Mouse (Mus musculus): ENCODE measurements around the gene Cox20. TPM values are rescaled to one million over a fixed set of nuclear protein-coding genes. Genes with fewer than 3 reads are reported as not detected.

Gene Cox20
- polyA plus RNA-seq, 1 experiment from 2014 or later = 124 TPM

GRCm38 (mm10) chr1:178326950-178327349, 8.0 kb downstream of the Cox20 start:
- H3K4me1 ChIP-seq (ENCODE audit: control insufficient read depth, insufficient read depth, low read length) = 0 out of 2 replicates have a peak, but pooled peaks cover under 1% of the 10 kb centered on the region
- no peak overlapping the region for H3K4me3 ChIP-seq (replicated peaks; ENCODE audit: low read depth, low read length)
- no peak overlapping the region for H3K4me2 ChIP-seq (ENCODE audit: low read length)
- no peaks in the 10 kb centered on the region for H3K9me3 ChIP-seq (ENCODE audit: control insufficient read depth, low read length)
- WGBS = 98% methylated on average over 1 of the region's 1 CpGs
- ATAC-seq (ENCODE audit: low FRiP score, low TSS enrichment) (no peak), DNase-seq (no peak)
- H3K36me3 ChIP-seq (ENCODE audit: control insufficient read depth, insufficient read depth, low read length) = peaks cover 88% of the 10 kb centered on the region
- no peak overlapping the region for H3K9ac ChIP-seq (replicated peaks; ENCODE audit: low read length)
- no peak overlapping the region for H3K27ac ChIP-seq (replicated peaks; ENCODE audit: low read depth, low read length)
- H3K27me3 ChIP-seq (ENCODE audit: control insufficient read depth, insufficient read depth, low read length) = no peaks in the 10 kb centered on the region

- no peak for DNase-seq
- peaks cover 4% of the 10 kb centered on the region for H3K4me1 ChIP-seq (ENCODE audit: control insufficient read depth, insufficient read depth, low read length)
- ATAC-seq (ENCODE audit: low FRiP score, low TSS enrichment) = no peak
- peaks cover 89% of the 10 kb centered on the region for H3K36me3 ChIP-seq (ENCODE audit: control insufficient read depth, insufficient read depth, low read length)
- no peaks in the 10 kb centered on the region for H3K9me3 ChIP-seq (ENCODE audit: control insufficient read depth, low read length)
- H3K27me3 ChIP-seq (ENCODE audit: control insufficient read depth, insufficient read depth, low read length) = no peaks in the 10 kb centered on the region
- H3K9ac ChIP-seq (replicated peaks; ENCODE audit: low read length) = no peak overlapping the region
- H3K27ac ChIP-seq (replicated peaks; ENCODE audit: low read depth, low read length) = no peak overlapping the region
- H3K4me3 ChIP-seq (replicated peaks; ENCODE audit: low read depth, low read length) = no peak overlapping the region
- WGBS = 86% methylated on average over 5 of the region's 5 CpGs
- H3K4me2 ChIP-seq (ENCODE audit: low read length) = no peak overlapping the region
These were observed 10.1 kb downstream of the Cox20 start for GRCm38 (mm10) chr1:178329017-178329416.

GRCm38 (mm10) chr1:178329946-178330345, 11.0 kb downstream of the Cox20 start:
- H3K36me3 ChIP-seq (ENCODE audit: control insufficient read depth, insufficient read depth, low read length) = peaks cover 90% of the 10 kb centered on the region
- 72% methylated on average over 6 of the region's 6 CpGs for WGBS

GRCm38 (mm10) chr1:178335860-178336261, 16.9 kb downstream of the Cox20 start:
- DNase-seq = peak; percentile 38
- H3K9ac ChIP-seq (replicated peaks; ENCODE audit: low read length) = peak overlapping the region; percentile 99

More at GRCm38 (mm10) chr1:178329946-178330345, 11.0 kb downstream of the Cox20 start:
- DNase-seq (no peak), ATAC-seq (ENCODE audit: low FRiP score, low TSS enrichment) (no peak)
- Histone ChIP-seq H3K9me3 (ENCODE audit: control insufficient read depth, low read length) (no peaks in the 10 kb centered on the region), H3K9ac (replicated peaks; ENCODE audit: low read length) (no peak overlapping the region), H3K27me3 (ENCODE audit: control insufficient read depth, insufficient read depth, low read length) (no peaks in the 10 kb centered on the region), H3K4me3 (replicated peaks; ENCODE audit: low read depth, low read length) (no peak overlapping the region), H3K4me2 (ENCODE audit: low read length) (no peak overlapping the region), H3K27ac (replicated peaks; ENCODE audit: low read depth, low read length) (no peak overlapping the region), H3K4me1 (ENCODE audit: control insufficient read depth, insufficient read depth, low read length) (peaks cover 13% of the 10 kb centered on the region)

GRCm38 (mm10) chr1:178336289-178336775, 17.4 kb downstream of the Cox20 start:
- ATAC-seq (ENCODE audit: low FRiP score, low TSS enrichment) (peak; percentile 93), DNase-seq (peak; percentile 98)
- H3K9ac ChIP-seq (replicated peaks; ENCODE audit: low read length) = peak overlapping the region; percentile 99
- H3K4me1 ChIP-seq (ENCODE audit: control insufficient read depth, insufficient read depth, low read length) = peaks cover 23% of the 10 kb centered on the region
- H3K9me3 ChIP-seq (ENCODE audit: control insufficient read depth, low read length) = no peaks in the 10 kb centered on the region
- H3K27ac ChIP-seq (replicated peaks; ENCODE audit: low read depth, low read length) = peak overlapping the region; percentile 98
- H3K27me3 ChIP-seq (ENCODE audit: control insufficient read depth, insufficient read depth, low read length) = no peaks in the 10 kb centered on the region
- peak overlapping the region; percentile 100 for H3K4me3 ChIP-seq (replicated peaks; ENCODE audit: low read depth, low read length)
- peak overlapping the region; percentile 95 for H3K4me2 ChIP-seq (ENCODE audit: low read length)
- peaks cover 38% of the 10 kb centered on the region for H3K36me3 ChIP-seq (ENCODE audit: control insufficient read depth, insufficient read depth, low read length)
- WGBS = under 1% methylated on average over 39 of the region's 53 CpGs

More at GRCm38 (mm10) chr1:178335860-178336261, 16.9 kb downstream of the Cox20 start:
- H3K4me1 ChIP-seq (ENCODE audit: control insufficient read depth, insufficient read depth, low read length) = peaks cover 23% of the 10 kb centered on the region
- ATAC-seq (ENCODE audit: low FRiP score, low TSS enrichment) = no peak
- H3K4me3 ChIP-seq (replicated peaks; ENCODE audit: low read depth, low read length) = peak overlapping the region; percentile 100
- no peaks in the 10 kb centered on the region for H3K9me3 ChIP-seq (ENCODE audit: control insufficient read depth, low read length)
- H3K4me2 ChIP-seq (ENCODE audit: low read length) = peak overlapping the region; percentile 95
- H3K27me3 ChIP-seq (ENCODE audit: control insufficient read depth, insufficient read depth, low read length) = no peaks in the 10 kb centered on the region
- WGBS = under 1% methylated on average over 16 of the region's 16 CpGs
- H3K27ac ChIP-seq (replicated peaks; ENCODE audit: low read depth, low read length) = no peak overlapping the region; the same call in 1 of the 2 replicates
- peaks cover 42% of the 10 kb centered on the region for H3K36me3 ChIP-seq (ENCODE audit: control insufficient read depth, insufficient read depth, low read length)

GRCm38 (mm10) chr1:178336777-178337481, 18.0 kb downstream of the Cox20 start:
- Histone ChIP-seq H3K9me3 (ENCODE audit: control insufficient read depth, low read length) (no peaks in the 10 kb centered on the region), H3K36me3 (ENCODE audit: control insufficient read depth, insufficient read depth, low read length) (peaks cover 32% of the 10 kb centered on the region), H3K4me1 (ENCODE audit: control insufficient read depth, insufficient read depth, low read length) (peaks cover 23% of the 10 kb centered on the region), H3K4me2 (ENCODE audit: low read length) (peak overlapping the region; percentile 79), H3K27me3 (ENCODE audit: control insufficient read depth, insufficient read depth, low read length) (no peaks in the 10 kb centered on the region), H3K4me3 (replicated peaks; ENCODE audit: low read depth, low read length) (peak overlapping the region; percentile 100), H3K27ac (replicated peaks; ENCODE audit: low read depth, low read length) (peak overlapping the region; percentile 98), H3K9ac (replicated peaks; ENCODE audit: low read length) (peak overlapping the region; percentile 99)
- under 1% methylated on average over 88 of the region's 89 CpGs for WGBS
- ATAC-seq (ENCODE audit: low FRiP score, low TSS enrichment) (peak; percentile 61), DNase-seq (no peak)

- Histone ChIP-seq H3K4me1 (ENCODE audit: control insufficient read depth, insufficient read depth, low read length) (peaks cover 23% of the 10 kb centered on the region), H3K27me3 (ENCODE audit: control insufficient read depth, insufficient read depth, low read length) (no peaks in the 10 kb centered on the region), H3K4me2 (ENCODE audit: low read length) (peak within 1 kb of the TSS; percentile 79), H3K27ac (replicated peaks; ENCODE audit: low read depth, low read length) (peak within 1 kb of the TSS; percentile 98), H3K4me3 (replicated peaks; ENCODE audit: low read depth, low read length) (peak within 1 kb of the TSS; percentile 100), H3K9me3 (ENCODE audit: control insufficient read depth, low read length) (no peaks in the 10 kb centered on the region), H3K36me3 (ENCODE audit: control insufficient read depth, insufficient read depth, low read length) (peaks cover 24% of the 10 kb centered on the region), H3K9ac (replicated peaks; ENCODE audit: low read length) (peak within 1 kb of the TSS; percentile 99)
- ATAC-seq (ENCODE audit: low FRiP score, low TSS enrichment) (peak; percentile 90), DNase-seq (peak; percentile 100)
- under 1% methylated on average over 73 of the region's 73 CpGs for WGBS
These were observed 18.8 kb downstream of the Cox20 start, which contains the start of gene Hnrnpu for GRCm38 (mm10) chr1:178337551-178338317. Hnrnpu (minus strand) TSS chr1:178337797.

GRCm38 (mm10) chr1:178338318-178338641, 19.4 kb downstream of the Cox20 start:
- Histone ChIP-seq H3K4me3 (replicated peaks; ENCODE audit: low read depth, low read length) (peak overlapping the region; percentile 100), H3K9me3 (ENCODE audit: control insufficient read depth, low read length) (no peaks in the 10 kb centered on the region), H3K36me3 (ENCODE audit: control insufficient read depth, insufficient read depth, low read length) (peaks cover 18% of the 10 kb centered on the region), H3K27me3 (ENCODE audit: control insufficient read depth, insufficient read depth, low read length) (no peaks in the 10 kb centered on the region), H3K9ac (replicated peaks; ENCODE audit: low read length) (peak overlapping the region; percentile 99), H3K27ac (replicated peaks; ENCODE audit: low read depth, low read length) (peak overlapping the region; percentile 98), H3K4me2 (ENCODE audit: low read length) (peak overlapping the region; percentile 79), H3K4me1 (ENCODE audit: control insufficient read depth, insufficient read depth, low read length) (peaks cover 23% of the 10 kb centered on the region)
- no peak for ATAC-seq (ENCODE audit: low FRiP score, low TSS enrichment)
- WGBS = under 1% methylated on average over 6 of the region's 6 CpGs
- peak; percentile 57 for DNase-seq
